Mouse (Mus musculus): ENCODE results near the gene Fasl.

The Fasl gene

DNA sequence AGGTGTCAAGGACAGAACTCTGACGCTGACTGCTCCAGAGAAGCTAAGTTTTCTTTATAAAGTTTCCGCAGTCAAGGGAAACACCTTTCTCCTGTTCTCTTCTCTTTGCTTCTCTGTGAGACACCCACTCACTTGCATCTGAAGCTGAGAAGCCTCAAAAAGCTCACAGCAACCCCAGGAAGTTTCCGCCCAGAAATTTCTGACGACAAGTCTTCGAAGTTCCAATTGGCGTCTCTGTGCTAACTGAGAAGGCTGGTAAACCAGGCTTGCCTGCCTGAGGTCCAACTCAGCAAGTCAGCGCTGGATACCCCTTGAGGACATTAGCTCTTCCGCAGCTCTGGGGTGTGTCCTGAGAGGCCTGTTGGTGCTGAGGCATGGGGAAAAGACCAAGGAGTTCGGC lies at the start of gene Fasl:
Gene Fasl (minus strand): TSS at position 157 of the 400 bp plus-strand sequence.
- DNase-seq = no peak

GRCm38 (mm10) chr1:161826677-161827076 lies 38.4 kb upstream of the Fasl start:
- DNase-seq = no peak

DNA sequence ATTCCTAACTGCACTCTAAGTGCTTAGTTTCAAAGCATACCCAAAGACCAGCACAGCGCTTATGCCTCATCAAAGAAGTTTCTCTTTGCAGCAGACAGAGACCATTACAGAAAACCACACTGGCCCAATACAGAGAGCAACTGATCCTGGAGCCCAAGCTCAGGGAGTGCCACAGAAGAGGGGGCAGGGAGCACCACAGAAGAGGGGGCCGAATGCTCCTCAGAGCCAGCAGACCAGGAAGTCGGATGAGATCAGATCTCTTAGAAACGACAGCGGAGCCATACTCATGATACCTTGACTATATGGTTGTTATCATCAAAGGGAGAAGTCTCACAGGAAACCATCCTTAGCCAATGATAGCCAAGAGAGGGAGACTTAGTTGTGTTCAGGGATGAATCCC lies 21.1 kb upstream of the Fasl start:
- no peak for DNase-seq

DNA sequence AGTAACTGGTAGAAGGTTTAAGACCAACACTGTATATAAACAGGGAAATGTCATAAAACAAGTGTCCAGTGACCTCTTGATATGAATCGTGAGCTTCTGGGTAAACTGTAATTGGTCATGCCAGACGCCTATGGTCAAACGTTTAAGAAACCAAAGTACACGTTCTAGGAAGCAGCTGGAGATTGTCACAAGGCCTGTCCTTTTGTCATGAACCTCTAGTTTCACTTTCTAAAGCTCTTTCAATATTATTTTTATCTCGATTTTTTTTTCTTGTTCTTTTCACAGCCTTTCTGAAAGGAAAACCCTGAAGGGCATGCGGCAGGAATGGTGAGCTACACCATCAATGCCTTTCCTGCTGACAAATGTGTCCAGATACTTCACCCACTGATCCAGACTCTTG lies 20.7 kb upstream of the Fasl start:
- no peak for DNase-seq

DNA sequence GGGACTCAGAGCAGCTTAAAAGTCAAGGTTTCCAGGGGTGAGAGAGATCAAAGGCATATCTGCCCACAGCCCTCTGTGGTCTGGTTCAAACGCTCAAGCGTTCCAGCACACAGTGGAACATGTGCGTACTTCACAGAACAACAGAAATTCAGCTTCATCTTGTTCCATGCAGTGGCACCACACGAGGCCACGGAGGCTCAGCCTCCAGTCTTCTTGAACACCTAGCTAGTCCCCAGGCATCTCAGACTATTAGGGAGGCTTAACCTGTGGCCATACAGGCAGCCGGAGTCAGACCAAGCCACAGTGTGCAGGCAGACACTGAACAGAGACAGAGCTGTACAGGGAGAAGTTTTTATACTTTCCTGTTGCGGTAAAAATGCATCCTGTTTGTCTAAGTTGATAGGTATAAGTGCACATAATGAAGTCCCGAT lies 16.3 kb upstream of the Fasl start:
- no peak for DNase-seq

- no peak for DNase-seq
These were observed 13.0 kb upstream of the Fasl start for GRCm38 (mm10) chr1:161801321-161801720.

DNA sequence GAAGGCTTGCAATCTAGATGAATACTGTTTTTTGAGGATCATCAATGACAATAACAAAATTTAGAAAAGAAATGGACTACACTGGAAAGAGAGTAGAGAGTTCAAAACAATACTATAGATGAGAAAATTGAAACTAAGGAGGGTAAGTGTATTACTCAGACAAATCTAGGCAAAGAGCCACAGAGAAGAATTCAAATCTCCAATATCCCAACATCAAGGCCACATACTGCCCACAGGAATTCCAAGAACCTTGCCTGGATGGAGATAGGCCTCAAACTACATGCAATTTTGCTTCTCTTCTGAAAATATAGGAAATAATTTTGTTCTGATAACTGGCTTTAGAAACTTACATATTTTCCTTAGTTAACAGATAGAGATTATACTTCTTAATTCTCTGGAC lies 12.0 kb upstream of the Fasl start:
- no peak for DNase-seq

DNA sequence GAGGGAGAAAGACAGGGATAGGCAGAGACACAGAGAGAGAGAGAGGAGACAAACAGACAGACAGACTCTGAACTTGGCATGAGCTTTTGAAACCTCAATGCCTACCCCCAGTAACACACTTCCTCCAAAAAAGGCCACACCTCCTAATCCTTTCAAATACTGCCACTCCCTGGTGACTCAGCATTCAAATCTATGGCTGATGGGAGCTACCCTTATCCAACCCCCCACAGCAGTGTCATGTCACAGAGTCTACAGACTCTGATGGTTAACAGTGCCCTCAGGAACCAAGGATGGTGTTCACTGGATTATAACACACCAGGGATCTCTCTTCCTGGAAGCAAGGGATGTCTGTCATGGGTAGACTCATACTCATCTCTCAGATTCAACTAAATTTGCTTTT lies 11.5 kb upstream of the Fasl start:
- DNase-seq = no peak

GRCm38 (mm10) chr1:161798866-161799265 lies 10.6 kb upstream of the Fasl start:
- no peak for DNase-seq

GRCm38 (mm10) chr1:161794447-161795211 lies 6.3 kb upstream of the Fasl start:
- DNase-seq = no peak

- DNase-seq = no peak
These were observed 5.0 kb upstream of the Fasl start for GRCm38 (mm10) chr1:161793321-161793720.

GRCm38 (mm10) chr1:161792687-161792969 lies 4.3 kb upstream of the Fasl start:
- DNase-seq = no peak

- DNase-seq = no peak
These were observed 3.8 kb upstream of the Fasl start for GRCm38 (mm10) chr1:161791854-161792686.

DNA sequence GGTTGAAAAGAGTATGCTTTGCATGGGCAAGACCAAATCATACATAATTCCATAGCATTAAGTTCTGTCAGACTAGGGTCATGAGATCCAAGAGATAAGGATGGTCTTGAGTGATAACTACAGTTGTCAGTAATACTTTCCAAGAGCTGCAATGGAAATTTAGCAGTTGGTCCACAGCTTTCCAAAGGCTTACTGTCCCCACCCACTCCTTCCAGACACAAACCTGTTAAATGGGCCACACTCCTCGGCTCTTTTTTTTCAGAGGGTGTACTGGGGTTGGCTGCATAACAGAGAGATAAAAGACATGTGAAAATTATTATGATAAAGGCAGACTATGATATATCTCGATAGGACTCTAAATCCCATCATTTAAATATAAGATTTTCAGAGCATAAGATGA lies 5.6 kb downstream of the Fasl start:
- no peak for DNase-seq

- DNase-seq = no peak
These were observed 6.7 kb downstream of the Fasl start for GRCm38 (mm10) chr1:161781594-161781993.

GRCm38 (mm10) chr1:161779057-161779456 lies 9.2 kb downstream of the Fasl start:
- no peak for DNase-seq

DNA sequence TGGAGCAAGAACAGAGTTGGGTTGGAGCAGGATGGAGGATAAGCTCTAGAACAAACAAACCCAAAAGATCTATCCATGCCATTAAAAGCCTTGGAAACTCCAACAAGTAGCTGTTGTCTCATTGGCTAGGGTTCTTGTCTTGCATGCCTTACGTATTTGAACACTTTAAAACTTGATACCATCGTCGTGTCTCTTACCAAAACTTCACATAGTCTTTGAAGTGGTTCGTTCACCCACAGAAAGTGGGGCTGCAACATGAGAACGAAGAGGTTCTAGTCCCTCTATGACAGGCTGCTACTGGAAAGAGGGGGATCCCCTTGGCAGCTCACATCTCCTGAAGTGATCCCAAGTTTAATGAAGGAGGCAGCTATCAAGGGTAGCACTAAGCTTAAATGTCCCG lies 13.1 kb downstream of the Fasl start:
- DNase-seq = no peak

DNA sequence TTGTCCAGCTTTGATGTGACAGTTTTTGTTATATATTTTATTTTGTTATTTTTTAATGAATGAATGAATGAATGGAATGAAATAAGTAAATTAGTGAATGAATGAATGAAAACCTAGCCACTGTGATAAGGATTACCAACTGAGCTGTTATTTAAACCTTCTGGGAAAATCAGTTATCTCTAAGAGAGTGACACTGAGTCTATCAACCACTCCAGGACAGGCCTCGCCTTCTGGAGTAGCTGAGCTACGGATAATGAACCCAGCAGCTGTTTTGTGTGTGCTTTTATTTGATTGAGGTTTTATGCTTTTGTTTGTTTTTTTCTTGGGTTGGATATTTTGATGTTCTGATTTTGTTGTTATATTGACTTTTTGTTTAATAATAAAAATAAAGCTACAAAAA lies 17.0 kb downstream of the Fasl start:
- DNase-seq = no peak

DNA sequence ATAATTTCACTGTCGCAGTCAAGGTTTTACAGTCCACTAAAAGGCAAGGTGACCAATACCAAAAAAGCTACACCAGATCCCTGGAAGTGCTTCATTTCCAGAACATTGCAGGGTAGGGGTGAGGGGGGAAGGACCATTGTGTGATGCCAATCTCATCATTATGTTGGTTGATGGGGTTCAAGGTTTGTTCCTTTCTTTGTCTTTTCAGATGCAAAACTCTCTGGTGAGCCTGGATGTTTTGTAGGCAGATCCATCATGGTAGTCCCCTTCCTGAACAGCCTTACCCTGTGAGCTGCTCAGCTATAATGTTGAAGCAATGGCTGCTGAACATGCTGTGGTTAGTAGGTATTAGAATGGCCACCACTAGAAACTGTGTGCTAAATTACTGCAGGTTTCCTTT lies 19.0 kb downstream of the Fasl start:
- DNase-seq = no peak

DNA sequence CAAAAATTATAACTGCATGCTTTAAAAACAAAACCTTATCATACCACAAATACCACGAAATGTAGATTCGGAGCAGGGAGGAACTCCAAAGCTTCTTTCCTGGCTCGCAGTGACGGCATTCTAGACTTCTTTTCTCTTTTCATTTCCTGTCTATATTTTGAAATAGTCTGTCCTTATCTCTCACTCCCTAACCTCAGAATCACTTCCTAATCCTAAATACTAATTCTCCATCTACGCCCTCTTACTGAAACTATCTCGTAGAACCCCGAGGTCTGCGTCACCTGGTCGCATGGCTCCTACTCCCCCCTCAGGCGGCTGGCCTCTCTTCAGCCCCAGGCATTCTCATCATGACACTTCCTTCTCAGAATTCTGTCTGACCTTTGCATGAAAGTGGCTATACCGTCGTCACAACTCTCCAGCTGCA lies 21.2 kb downstream of the Fasl start:
- DNase-seq = no peak

DNA sequence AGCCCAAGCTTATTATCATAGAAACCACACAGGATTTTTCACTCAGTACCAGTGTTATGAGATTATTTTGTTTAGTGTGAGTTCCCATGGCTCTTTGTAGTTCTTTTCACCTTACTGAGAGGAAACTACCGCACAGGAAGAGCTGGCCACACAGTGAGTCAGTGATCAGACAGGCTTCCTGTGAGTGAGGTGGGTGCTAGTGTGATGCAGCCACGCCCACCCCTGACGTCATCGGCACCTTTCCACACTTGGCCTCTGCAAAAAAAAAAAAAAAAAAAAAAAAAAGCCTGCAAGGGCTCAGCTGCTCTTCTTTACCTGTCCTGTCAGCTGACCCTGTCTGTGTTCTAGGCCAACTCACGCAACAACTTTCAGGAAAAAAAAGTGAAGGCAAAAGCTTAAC lies 21.6 kb downstream of the Fasl start:
- peak; percentile 11 to 50 for DNase-seq

DNA sequence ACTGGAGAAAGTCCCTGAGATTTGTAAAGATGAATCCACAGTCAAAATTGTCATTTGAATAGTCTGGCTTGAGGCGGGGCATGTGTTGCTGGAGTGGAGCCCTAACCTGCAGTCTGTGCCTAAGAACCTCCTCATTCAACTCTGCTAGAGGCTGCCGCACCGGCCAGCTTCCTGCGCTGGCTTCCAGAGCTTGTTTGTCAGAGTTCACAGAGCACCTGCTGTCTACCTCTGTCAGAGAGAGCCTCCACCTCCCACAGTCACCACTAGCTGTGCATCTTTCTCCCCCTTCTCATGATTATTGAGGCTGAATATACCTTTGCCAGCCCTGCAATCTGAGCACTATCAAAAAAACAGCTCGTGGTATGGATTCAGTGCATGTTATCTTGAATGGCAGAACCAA lies 22.4 kb downstream of the Fasl start:
- DNase-seq = no peak

DNA sequence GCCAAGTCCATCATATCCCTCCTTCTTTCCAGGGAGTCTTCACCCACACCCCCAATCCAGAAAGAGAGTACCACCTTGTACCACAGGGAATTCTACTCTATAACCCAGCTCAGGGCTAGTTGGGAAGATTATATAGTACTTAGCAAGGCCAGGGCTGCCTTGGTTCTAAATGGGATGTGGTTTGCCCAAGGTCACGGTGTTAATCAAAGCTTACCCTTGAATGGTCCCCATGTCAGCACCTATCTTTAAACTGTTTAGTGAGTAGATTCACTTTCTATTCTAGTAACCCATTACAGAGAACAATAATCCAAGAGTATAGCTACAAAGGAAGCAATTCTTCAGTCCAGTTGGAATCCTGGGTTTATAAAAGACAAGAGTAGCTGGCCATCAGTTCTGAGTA lies 23.3 kb downstream of the Fasl start:
- DNase-seq = no peak

GRCm38 (mm10) chr1:161761556-161761955 lies 26.7 kb downstream of the Fasl start:
- DNase-seq = no peak

DNA sequence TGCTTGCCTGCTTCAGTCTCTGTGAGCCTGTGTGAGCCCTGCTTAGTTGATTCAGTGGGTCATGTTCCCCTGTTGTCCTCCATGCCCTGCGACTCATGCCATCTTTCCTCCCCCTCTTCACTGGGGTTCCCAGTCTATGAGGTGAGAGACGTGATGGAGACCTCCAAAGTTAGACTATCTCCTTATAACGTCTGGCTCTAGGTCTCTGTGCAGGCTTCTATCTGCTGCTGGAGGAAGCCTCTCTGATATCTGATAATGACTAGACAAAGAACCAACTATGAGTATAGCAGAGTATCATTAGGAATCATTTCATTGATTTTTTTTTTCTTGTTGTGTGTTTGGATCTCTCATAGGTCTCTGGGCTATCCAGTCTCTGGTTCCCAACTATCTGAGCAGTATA lies 31.7 kb downstream of the Fasl start:
- DNase-seq = no peak
